Mouse (Mus musculus) liver, embryonic 14.5 days (tissue): ENCODE results near the gene Rsph14. TPM values are rescaled to one million over a fixed set of nuclear protein-coding genes. Genes with fewer than 3 reads are reported as not detected.

Source experiments
- ATAC-seq: fragments of 200-750 bp; cut with Nextera tagmentation; 2 replicates; pipeline ENCODE4 v1.8.0; 2017; ENCODE audit warnings: moderate number of reproducible peaks, mild to moderate bottlenecking, moderate library complexity; ENCODE audit not compliant: insufficient read depth
- DNase-seq, 3 experiments: peaks; one replicate each; pipeline ENCODE4 v3.0.0-alpha.2; 2012 to 2013; ENCODE audit warnings: low read depth in 3 of 3, low spot score in 3 of 3
- H3K27ac ChIP-seq: fragments of 300-500 bp; sonication (generic); 2 replicates; pipeline ENCODE4 v1.5.1; 2014; ENCODE audit warnings: moderate library complexity, mild to moderate bottlenecking, control low read depth, inconsistent platforms
- H3K27me3 ChIP-seq: fragments of 300-500 bp; sonication (generic); 2 replicates; pipeline ENCODE4 v1.6.1; 2014; ENCODE audit warnings: mild to moderate bottlenecking, low read length, moderate library complexity; ENCODE audit not compliant: control insufficient read depth, insufficient read depth
- H3K36me3 ChIP-seq: fragments of 300-500 bp; sonication (generic); replicated peaks from 2 replicates; pipeline ENCODE4 v1.6.1; 2014; ENCODE audit warnings: low read depth; ENCODE audit not compliant: control insufficient read depth, insufficient read depth
- H3K4me1 ChIP-seq, 2 experiments: fragments of 200-500 bp in 1 of 2; fragments of 300-500 bp in 1 of 2; sonication (generic) in 1 of 2; replicated peaks; 2 replicates each; pipeline ENCODE4 v1.6.1; 2012 to 2014; ENCODE audit warnings: antibody characterized with exemption in 1 of 2, inconsistent platforms in 1 of 2, low read length in 1 of 2; ENCODE audit not compliant: control insufficient read depth in 2 of 2, insufficient read depth in 2 of 2
- H3K4me2 ChIP-seq: fragments of 300-500 bp; sonication (generic); 2 replicates; pipeline ENCODE4 v1.6.1; 2014; ENCODE audit warnings: low read depth, mild to moderate bottlenecking, control low read depth, moderate library complexity
- H3K4me3 ChIP-seq, 2 experiments: fragments of 200-500 bp in 1 of 2; fragments of 300-500 bp in 1 of 2; sonication (generic) in 1 of 2; 2 replicates each; pipeline ENCODE4 v1.5.1; 2012 to 2014; ENCODE audit warnings: low read depth in 2 of 2, low read length in 2 of 2, mild to moderate bottlenecking in 2 of 2, control low read depth in 1 of 2, inconsistent platforms in 1 of 2, moderate library complexity in 1 of 2; ENCODE audit not compliant: insufficient read depth in 1 of 2
- H3K9ac ChIP-seq: fragments of 300-500 bp; sonication (generic); replicated peaks from 2 replicates; pipeline ENCODE4 v1.6.1; 2014; ENCODE audit warnings: mild to moderate bottlenecking, control low read depth, moderate library complexity
- H3K9me3 ChIP-seq: fragments of 300-500 bp; sonication (generic); 2 replicates; pipeline ENCODE4 v1.6.1; 2016; ENCODE audit warnings: low read length, mixed read lengths; ENCODE audit not compliant: control insufficient read depth
- CTCF ChIP-seq: IDR thresholded peaks from 2 replicates; pipeline ENCODE4 v1.5.1; 2016; ENCODE audit warnings: antibody characterized with exemption, low read depth, control low read depth
- EP300 ChIP-seq: IDR thresholded peaks from 2 replicates; pipeline ENCODE4 v1.6.1; 2016; ENCODE audit warnings: antibody characterized with exemption, low read depth
- WGBS: fragments of 180-500 bp; shearing (Covaris S2); extraction: QIAGEN DNeasy Blood & Tissue Kit; methylation state at CpG from one replicate; pipeline ENCODE4 v1.1.7; 2014; ENCODE audit not compliant: insufficient replicate concordance; 5-methylcytosine and 5-hydroxymethylcytosine counted together
- polyA plus RNA-seq, 2 experiments: library from polyadenylated mRNA; depleted of rRNA in 1 of 2; stranded (reverse) in 1 of 2; unstranded in 1 of 2; fragments of >200 nt; fragmentation: Nextera tagmentation in 1 of 2; extraction: Ambion mirVana in 1 of 2; gene quantifications; 2 replicates each; pipeline versions ENCODE4 v1.2.1 to v1.2.3; 2012 to 2014

Rsph14 gene
- polyA plus RNA-seq, 2 experiments: not detected

DNA sequence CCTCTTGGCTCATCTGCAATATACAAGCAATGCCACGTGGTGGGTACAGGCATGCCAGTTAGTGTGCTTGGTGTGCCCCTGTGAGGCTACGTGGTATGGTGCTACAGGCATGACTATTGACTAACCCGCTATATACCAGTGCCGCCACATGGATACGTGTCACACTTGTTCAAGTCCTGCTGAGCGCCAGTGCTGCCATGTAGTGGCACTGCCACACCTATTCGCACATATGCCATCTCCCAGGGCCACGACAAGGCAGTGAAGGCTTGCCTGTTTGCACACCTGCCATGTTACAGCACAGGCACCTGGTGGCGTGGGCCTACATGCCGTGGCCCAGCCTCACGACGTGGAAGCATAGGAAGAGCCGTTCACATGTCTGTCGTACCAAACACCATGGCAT lies 108.1 kb downstream of the Rsph14 start:
- DNase-seq: no peak
- no peaks in the 10 kb centered on the region for H3K36me3 ChIP-seq
- H3K4me1 ChIP-seq: 0 out of 4 replicates have a peak, but pooled peaks cover 0 to 2% of the 10 kb centered on the region in 2 experiments
- no peak overlapping the region for H3K4me3 ChIP-seq
- TF ChIP-seq EP300 (no peak), CTCF (no peak)
- ATAC-seq: no peak
- H3K27me3 ChIP-seq: no peaks in the 10 kb centered on the region
- H3K9me3 ChIP-seq: no peaks in the 10 kb centered on the region
- no peak overlapping the region for H3K27ac ChIP-seq
- H3K4me2 ChIP-seq: no peak overlapping the region
- 74% methylated on average over 14 of the region's 14 CpGs for WGBS
- H3K9ac ChIP-seq: no peak overlapping the region

DNA sequence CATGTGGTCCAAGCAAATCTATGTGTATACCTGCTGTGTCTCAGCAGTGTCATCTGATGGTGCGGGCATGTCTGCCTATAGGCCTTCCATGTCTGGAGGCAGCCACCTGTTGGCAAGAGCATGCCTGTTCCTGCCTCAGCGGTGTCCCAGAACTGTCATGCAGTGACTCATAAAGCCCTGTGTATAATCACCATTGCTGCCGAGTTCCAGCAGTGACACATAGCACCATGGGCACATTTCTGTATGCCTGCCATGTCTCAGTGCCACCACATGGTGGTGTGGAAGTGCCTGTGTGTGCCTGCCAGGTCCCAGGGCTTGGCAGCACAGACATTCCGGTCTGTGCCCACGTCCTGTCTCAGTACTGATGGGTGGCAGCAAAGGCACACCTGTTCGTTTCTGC lies 109.6 kb downstream of the Rsph14 start:
- WGBS: 49% methylated on average over 6 of the region's 6 CpGs
- ATAC-seq (no peak), DNase-seq (no peak)
- no peak overlapping the region for H3K9ac ChIP-seq
- TF ChIP-seq CTCF: peak; percentile 52; the same call in 1 of the 2 replicates
- no peak for TF ChIP-seq EP300
- H3K36me3 ChIP-seq: no peaks in the 10 kb centered on the region
- H3K4me1 ChIP-seq: 0 out of 4 replicates have a peak, but pooled peaks cover 0 to 2% of the 10 kb centered on the region in 2 experiments
- no peak overlapping the region for H3K27ac ChIP-seq
- H3K4me3 ChIP-seq: no peak overlapping the region
- no peaks in the 10 kb centered on the region for H3K27me3 ChIP-seq
- H3K4me2 ChIP-seq: no peak overlapping the region
- H3K9me3 ChIP-seq: no peaks in the 10 kb centered on the region

DNA sequence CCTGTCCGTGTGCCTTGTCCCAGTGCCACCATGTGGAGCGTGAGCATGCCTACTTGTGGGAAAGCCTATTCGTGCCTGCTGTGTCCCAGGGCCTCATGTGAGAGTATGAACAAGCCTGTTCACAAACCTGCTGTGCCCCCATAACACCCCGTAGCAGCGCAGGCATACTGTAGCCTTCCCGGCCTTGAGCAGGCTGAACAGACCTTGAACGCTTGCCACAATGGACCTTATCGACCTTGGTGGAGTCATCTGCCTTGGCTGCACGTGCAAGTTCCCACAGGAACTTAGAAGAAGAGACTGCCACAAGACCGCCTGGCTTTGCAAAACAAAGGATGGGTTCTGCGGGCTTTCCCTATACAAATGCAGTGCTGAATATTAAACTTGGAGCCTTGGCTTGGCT lies 110.8 kb downstream of the Rsph14 start:
- Histone ChIP-seq H3K4me2 (no peak overlapping the region), H3K27me3 (no peaks in the 10 kb centered on the region), H3K27ac (no peak overlapping the region), H3K36me3 (no peaks in the 10 kb centered on the region), H3K9ac (no peak overlapping the region), H3K4me1 (0 out of 4 replicates have a peak, but pooled peaks cover 0 to 2% of the 10 kb centered on the region in 2 experiments), H3K4me3 (no peak overlapping the region), H3K9me3 (no peaks in the 10 kb centered on the region)
- TF ChIP-seq EP300: no peak
- TF ChIP-seq CTCF: no peak
- DNase-seq (no peak), ATAC-seq (no peak)
- WGBS: 62% methylated on average over 11 of the region's 11 CpGs

DNA sequence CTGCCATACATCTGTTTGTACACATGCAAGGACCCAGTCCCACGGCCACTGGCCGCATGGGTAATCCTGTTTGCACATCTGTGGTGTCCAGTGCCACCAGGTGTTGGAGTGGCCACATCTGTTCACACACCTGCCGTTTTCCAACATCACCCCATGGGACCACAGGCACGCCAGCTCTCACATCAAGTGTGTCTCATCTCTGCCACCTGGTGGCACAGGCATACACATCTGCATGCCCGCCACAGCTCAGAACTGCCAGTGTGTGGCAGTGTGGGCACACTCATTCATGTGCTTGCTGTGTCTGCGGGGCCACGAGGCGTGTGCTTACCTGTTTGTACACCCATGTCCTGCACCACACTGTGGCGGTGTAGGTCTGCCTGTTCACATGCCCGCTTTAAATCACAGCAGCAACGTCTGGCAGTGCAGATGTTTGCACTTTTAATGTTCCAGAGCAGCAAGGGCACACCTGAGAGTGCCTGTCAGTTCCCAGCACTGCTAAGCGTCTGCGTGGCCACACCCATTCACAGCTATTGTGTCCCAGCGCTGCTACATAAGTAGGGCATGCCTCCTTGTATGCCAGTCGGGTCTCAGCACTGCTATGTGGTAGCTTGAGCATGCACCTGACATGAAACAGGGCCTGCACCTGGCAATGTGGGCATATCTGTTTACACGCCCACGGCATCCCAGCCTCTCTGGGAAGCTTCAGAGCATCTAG lies 111.4 kb downstream of the Rsph14 start:
- ATAC-seq (no peak), DNase-seq (no peak)
- TF ChIP-seq EP300: no peak
- TF ChIP-seq CTCF: peak; percentile 86
- 39% methylated on average over 17 of the region's 17 CpGs for WGBS
- H3K36me3 ChIP-seq: no peaks in the 10 kb centered on the region
- H3K4me2 ChIP-seq: no peak overlapping the region
- no peak overlapping the region for H3K4me3 ChIP-seq
- H3K4me1 ChIP-seq: 0 out of 4 replicates have a peak, but pooled peaks cover 0 to 2% of the 10 kb centered on the region in 2 experiments
- H3K27me3 ChIP-seq: no peaks in the 10 kb centered on the region
- H3K27ac ChIP-seq: no peak overlapping the region
- no peaks in the 10 kb centered on the region for H3K9me3 ChIP-seq
- no peak overlapping the region for H3K9ac ChIP-seq

DNA sequence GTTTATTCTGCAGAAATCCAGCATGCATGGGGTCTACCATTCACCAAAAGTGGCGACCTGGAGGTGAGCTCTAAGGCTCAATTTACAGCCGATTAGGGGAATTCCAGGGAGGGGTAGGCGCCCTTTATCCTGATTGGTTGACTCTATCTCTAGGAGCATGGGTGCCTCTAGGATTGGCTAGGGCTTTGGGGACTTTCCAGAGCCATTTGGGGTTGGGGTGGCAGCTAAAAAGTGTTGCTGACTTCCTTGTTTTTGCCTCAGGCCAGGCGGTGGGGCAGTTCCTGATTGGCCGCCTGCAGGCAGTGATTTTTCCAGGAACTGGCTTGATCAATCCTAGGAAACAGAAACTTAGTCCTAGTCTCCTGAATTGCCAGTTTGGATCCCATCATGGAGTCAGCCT lies 113.1 kb downstream of the Rsph14 start:
- Histone ChIP-seq H3K36me3 (no peaks in the 10 kb centered on the region), H3K27ac (no peak overlapping the region), H3K27me3 (no peaks in the 10 kb centered on the region), H3K4me3 (no peak overlapping the region), H3K9me3 (no peaks in the 10 kb centered on the region), H3K9ac (no peak overlapping the region), H3K4me2 (no peak overlapping the region), H3K4me1 (no peaks in the 10 kb centered on the region)
- TF ChIP-seq EP300: no peak
- TF ChIP-seq CTCF: no peak
- 24% methylated on average over 5 of the region's 5 CpGs for WGBS
- no peak for DNase-seq
- ATAC-seq: no peak
